Mouse (Mus musculus): ENCODE measurements around the gene Mapt. TPM values are rescaled to one million over a fixed set of nuclear protein-coding genes. Genes with fewer than 3 reads are reported as not detected.

Gene Mapt
- total and polyA plus RNA-seq, 2 experiments from 2014 or later, result 473 to 1,028 TPM

GRCm38 (mm10) chr11:104293241-104293640 lies 62.1 kb downstream of the Mapt start:
- Histone ChIP-seq H3K9ac (replicated peaks; ENCODE audit: low read length) (no peak overlapping the region), H3K36me3 (ENCODE audit: insufficient read depth, low read length) (peaks cover 10% of the 10 kb centered on the region), H3K4me3 (ENCODE audit: low read length) (no peak overlapping the region), H3K9me3 (ENCODE audit: low read length) (no peaks in the 10 kb centered on the region), H3K4me2 (ENCODE audit: low read depth, low read length) (no peak overlapping the region), H3K27me3 (ENCODE audit: insufficient read depth, low read length) (no peaks in the 10 kb centered on the region), H3K4me1 (ENCODE audit: insufficient read depth, low read length) (no peaks in the 10 kb centered on the region), H3K27ac (no peak overlapping the region)
- WGBS, result 81% methylated on average over 9 of the region's 9 CpGs
- ATAC-seq (no peak), DNase-seq (ENCODE audit: low spot score) (no peak)
- TF ChIP-seq CTCF (IDR thresholded peaks at IDR 0.05; ENCODE audit: low read depth), result no peak

DNA sequence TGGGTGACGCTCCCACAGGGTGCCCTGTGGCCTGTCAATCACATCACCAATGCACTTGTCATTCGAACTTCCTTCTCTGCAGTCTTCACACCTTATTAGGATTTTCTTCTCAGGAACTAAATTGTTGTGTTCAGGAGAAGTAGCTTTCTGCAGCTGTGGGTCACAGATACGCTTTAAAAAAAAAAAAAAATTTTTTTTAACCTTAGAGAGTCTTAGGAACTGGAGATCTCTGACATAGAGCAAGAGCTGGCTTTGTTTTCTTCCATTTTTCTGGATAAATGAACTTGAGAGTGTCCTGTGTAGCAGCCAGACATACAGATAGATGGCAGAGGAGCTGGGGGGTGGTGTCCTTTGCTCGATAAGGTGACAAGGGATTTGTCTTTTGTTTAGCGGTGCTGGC lies 64.0 kb downstream of the Mapt start:
- Histone ChIP-seq H3K9ac (replicated peaks; ENCODE audit: low read length) (no peak overlapping the region), H3K36me3 (ENCODE audit: insufficient read depth, low read length) (peaks cover 11% of the 10 kb centered on the region), H3K27ac (no peak overlapping the region), H3K4me3 (ENCODE audit: low read length) (no peak overlapping the region), H3K4me1 (ENCODE audit: insufficient read depth, low read length) (no peaks in the 10 kb centered on the region), H3K27me3 (ENCODE audit: insufficient read depth, low read length) (no peaks in the 10 kb centered on the region), H3K4me2 (ENCODE audit: low read depth, low read length) (no peak overlapping the region), H3K9me3 (ENCODE audit: low read length) (no peaks in the 10 kb centered on the region)
- ATAC-seq (no peak), DNase-seq (ENCODE audit: low spot score) (no peak)
- 60% methylated on average over 5 of the region's 5 CpGs for WGBS
- TF ChIP-seq CTCF (IDR thresholded peaks at IDR 0.05; ENCODE audit: low read depth), result no peak

DNA sequence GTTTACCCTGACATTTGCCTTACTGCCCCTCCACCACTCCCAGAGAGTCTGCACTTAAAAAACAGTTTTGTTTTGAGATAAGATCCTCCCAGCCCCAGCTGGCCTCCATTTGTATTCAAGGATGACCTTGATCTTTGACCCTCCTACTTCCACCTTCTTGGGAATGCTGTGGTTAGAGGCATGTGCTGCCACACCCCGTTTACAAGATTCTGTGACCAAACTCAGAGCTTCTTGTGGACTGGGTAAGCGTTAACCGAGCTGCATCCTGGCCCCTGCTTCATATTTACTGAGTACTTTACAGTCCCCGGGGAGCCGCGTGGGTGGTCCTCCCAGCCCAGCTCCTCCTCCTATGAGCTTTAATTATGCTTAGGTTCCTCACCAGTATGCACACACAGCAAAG lies 64.5 kb downstream of the Mapt start:
- H3K9me3 ChIP-seq (ENCODE audit: low read length), result no peaks in the 10 kb centered on the region
- no peak for TF ChIP-seq CTCF (IDR thresholded peaks at IDR 0.05; ENCODE audit: low read depth)
- no peak overlapping the region for H3K4me3 ChIP-seq (ENCODE audit: low read length)
- H3K27ac ChIP-seq, result no peak overlapping the region
- ATAC-seq, result no peak
- no peak overlapping the region for H3K4me2 ChIP-seq (ENCODE audit: low read depth, low read length)
- no peaks in the 10 kb centered on the region for H3K4me1 ChIP-seq (ENCODE audit: insufficient read depth, low read length)
- 41% methylated on average over 6 of the region's 6 CpGs for WGBS
- H3K36me3 ChIP-seq (ENCODE audit: insufficient read depth, low read length), result peaks cover 7% of the 10 kb centered on the region
- H3K27me3 ChIP-seq (ENCODE audit: insufficient read depth, low read length), result no peaks in the 10 kb centered on the region
- DNase-seq (ENCODE audit: low spot score), result no peak
- no peak overlapping the region for H3K9ac ChIP-seq (replicated peaks; ENCODE audit: low read length)

DNA sequence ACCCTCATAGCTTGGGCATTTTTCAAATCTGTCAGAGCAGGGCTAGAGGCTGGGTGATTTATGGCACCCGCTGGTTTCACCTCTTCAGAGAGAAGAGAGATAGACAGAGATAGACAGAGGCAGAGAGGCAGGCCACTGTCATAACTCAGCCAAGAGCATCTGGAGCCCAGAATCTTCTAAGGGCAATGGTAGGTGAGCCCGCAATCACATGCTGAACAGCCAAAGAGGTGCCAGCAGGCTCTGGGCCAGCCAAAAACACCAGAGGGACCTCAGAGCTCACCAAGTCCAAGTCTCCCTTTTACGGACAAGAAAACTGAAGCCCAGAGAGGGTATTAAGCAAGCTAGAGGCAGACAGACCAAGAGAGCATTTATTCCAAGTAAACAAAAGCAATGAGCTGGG lies 66.5 kb downstream of the Mapt start:
- peaks cover 4% of the 10 kb centered on the region for H3K36me3 ChIP-seq (ENCODE audit: insufficient read depth, low read length)
- no peaks in the 10 kb centered on the region for H3K27me3 ChIP-seq (ENCODE audit: insufficient read depth, low read length)
- no peaks in the 10 kb centered on the region for H3K9me3 ChIP-seq (ENCODE audit: low read length)
- H3K4me2 ChIP-seq (ENCODE audit: low read depth, low read length), result no peak overlapping the region
- TF ChIP-seq CTCF (IDR thresholded peaks at IDR 0.05; ENCODE audit: low read depth), result no peak
- DNase-seq (ENCODE audit: low spot score) (no peak), ATAC-seq (no peak)
- no peak overlapping the region for H3K27ac ChIP-seq
- H3K4me3 ChIP-seq (ENCODE audit: low read length), result no peak overlapping the region
- no peak overlapping the region for H3K9ac ChIP-seq (replicated peaks; ENCODE audit: low read length)
- H3K4me1 ChIP-seq (ENCODE audit: insufficient read depth, low read length), result no peaks in the 10 kb centered on the region
- WGBS, result 69% methylated on average over 3 of the region's 3 CpGs

- H3K36me3 ChIP-seq (ENCODE audit: insufficient read depth, low read length), result peaks cover 19% of the 10 kb centered on the region
- no peaks in the 10 kb centered on the region for H3K4me1 ChIP-seq (ENCODE audit: insufficient read depth, low read length)
- no peak overlapping the region for H3K4me3 ChIP-seq (ENCODE audit: low read length)
- H3K9me3 ChIP-seq (ENCODE audit: low read length), result no peaks in the 10 kb centered on the region
- no peak for TF ChIP-seq CTCF (IDR thresholded peaks at IDR 0.05; ENCODE audit: low read depth)
- H3K4me2 ChIP-seq (ENCODE audit: low read depth, low read length), result no peak overlapping the region
- H3K27me3 ChIP-seq (ENCODE audit: insufficient read depth, low read length), result no peaks in the 10 kb centered on the region
- ATAC-seq, result no peak
- H3K9ac ChIP-seq (replicated peaks; ENCODE audit: low read length), result no peak overlapping the region
- 36% methylated on average over 12 of the region's 12 CpGs for WGBS
- H3K27ac ChIP-seq, result no peak overlapping the region
- peak; percentile 36 for DNase-seq (ENCODE audit: low spot score)
Observed at GRCm38 (mm10) chr11:104302628-104303027, 71.4 kb downstream of the Mapt start.

GRCm38 (mm10) chr11:104303088-104303960 lies 72.1 kb downstream of the Mapt start:
- Histone ChIP-seq H3K4me3 (ENCODE audit: low read length) (no peak overlapping the region), H3K27me3 (ENCODE audit: insufficient read depth, low read length) (no peaks in the 10 kb centered on the region), H3K36me3 (ENCODE audit: insufficient read depth, low read length) (peaks cover 19% of the 10 kb centered on the region), H3K9ac (replicated peaks; ENCODE audit: low read length) (no peak overlapping the region), H3K9me3 (ENCODE audit: low read length) (no peaks in the 10 kb centered on the region), H3K27ac (no peak overlapping the region), H3K4me2 (ENCODE audit: low read depth, low read length) (no peak overlapping the region), H3K4me1 (ENCODE audit: insufficient read depth, low read length) (no peaks in the 10 kb centered on the region)
- 44% methylated on average over 8 of the region's 8 CpGs for WGBS
- no peak for TF ChIP-seq CTCF (IDR thresholded peaks at IDR 0.05; ENCODE audit: low read depth)
- DNase-seq (ENCODE audit: low spot score) (no peak), ATAC-seq (no peak)

- ATAC-seq (no peak), DNase-seq (ENCODE audit: low spot score) (no peak)
- Histone ChIP-seq H3K27me3 (ENCODE audit: insufficient read depth, low read length) (no peaks in the 10 kb centered on the region), H3K27ac (no peak overlapping the region), H3K4me2 (ENCODE audit: low read depth, low read length) (no peak overlapping the region), H3K9me3 (ENCODE audit: low read length) (no peaks in the 10 kb centered on the region), H3K4me3 (ENCODE audit: low read length) (no peak overlapping the region), H3K4me1 (ENCODE audit: insufficient read depth, low read length) (no peaks in the 10 kb centered on the region), H3K36me3 (ENCODE audit: insufficient read depth, low read length) (peaks cover 22% of the 10 kb centered on the region), H3K9ac (replicated peaks; ENCODE audit: low read length) (no peak overlapping the region)
- TF ChIP-seq CTCF (IDR thresholded peaks at IDR 0.05; ENCODE audit: low read depth), result no peak
- 95% methylated on average over 7 of the region's 7 CpGs for WGBS
Observed at GRCm38 (mm10) chr11:104305711-104306110, 74.5 kb downstream of the Mapt start.
